In genomic region chr6:119755866-119756265, GRCm38 (mm10) we compare ENCODE assay signal across 27 mouse cellular contexts.
DNase-seq lines count a peak whose midpoint lies in the region; ATAC-seq and TF ChIP-seq lines count a peak whose summit lies in the region.
"Had no signal": no experiment of that assay in that cellular context is flagged by ENCODE, and none has a peak within 500 bp of the region (broad histone marks: within the 10 kb centered on the region; RNA-seq: fewer than 3 reads in every experiment).

No protein-coding gene starts in this region.

- H3K9ac ChIP-seq in midbrain, postnatal 0 days (replicated peaks; ENCODE audit: low read length, poor library complexity, severe bottlenecking): no peak overlapping the region
- H3K9ac ChIP-seq: embryonic facial prominence, embryonic 13.5 days; forebrain, embryonic 12.5 days; forebrain, embryonic 15.5 days; heart, embryonic 13.5 days; hindbrain, embryonic 14.5 days; intestine, embryonic 15.5 days had no signal

- H3K4me3 ChIP-seq in embryonic facial prominence, embryonic 10.5 days: no peak overlapping the region
- no peak overlapping the region for H3K4me3 ChIP-seq in midbrain, postnatal 0 days (ENCODE audit: low read depth, low read length)
- H3K4me3 ChIP-seq: embryonic facial prominence, embryonic 13.5 days; erythroblast, embryonic 14.5 days; forebrain, embryonic 12.5 days; forebrain, embryonic 15.5 days; heart, adult 2 months; heart, embryonic 10.5 days; heart, embryonic 13.5 days; intestine, embryonic 15.5 days had no signal

- peak; percentile 45 for DNase-seq in thymus, postnatal 0 days (ENCODE audit: low spot score)
- DNase-seq in thymus, postnatal 10 days (ENCODE audit: low spot score in 2 of 2): no peak
- DNase-seq in induced T-regulatory cell, adult 2 months (ENCODE audit: low read depth): peak; percentile 51
- no peak for DNase-seq in lung, postnatal 25 days (ENCODE audit: low spot score)
- DNase-seq in embryonic facial prominence, embryonic 10.5 days (ENCODE audit: low spot score): no peak
- no peak for DNase-seq in midbrain, postnatal 0 days (ENCODE audit: low spot score)
- DNase-seq: adrenal gland, postnatal 10 days; adrenal gland, postnatal 36 days; cerebellum, adult 11 months; cerebellum, adult 2 months; cerebellum, adult 9-11 months; cerebellum, postnatal 25 days; gastrocnemius, postnatal 10 days; gastrocnemius, postnatal 36 days; heart, adult 2 months; heart, postnatal 14 days; heart, postnatal 4 days had no signal

- H3K9me3 ChIP-seq in embryonic facial prominence, embryonic 10.5 days: no peaks in the 10 kb centered on the region
- H3K9me3 ChIP-seq in midbrain, postnatal 0 days (ENCODE audit: low read length): no peaks in the 10 kb centered on the region
- H3K9me3 ChIP-seq: embryonic facial prominence, embryonic 13.5 days; forebrain, embryonic 12.5 days; forebrain, embryonic 15.5 days; heart, embryonic 10.5 days; heart, embryonic 13.5 days; intestine, embryonic 15.5 days had no signal

- 59% methylated on average over 3 of the region's 3 CpGs for WGBS in embryonic facial prominence, embryonic 10.5 days
- 71% methylated on average over 3 of the region's 3 CpGs for WGBS in midbrain, postnatal 0 days

- TF ChIP-seq CTCF in midbrain, postnatal 0 days (IDR thresholded peaks at IDR 0.05): no peak

- no peak overlapping the region for H3K4me2 ChIP-seq in midbrain, postnatal 0 days (ENCODE audit: low read depth, low read length, poor library complexity, severe bottlenecking)
- H3K4me2 ChIP-seq: embryonic facial prominence, embryonic 13.5 days; forebrain, embryonic 12.5 days; forebrain, embryonic 15.5 days; heart, embryonic 13.5 days; hindbrain, embryonic 14.5 days; intestine, embryonic 15.5 days had no signal

- no peaks in the 10 kb centered on the region for H3K27me3 ChIP-seq in embryonic facial prominence, embryonic 10.5 days (replicated peaks; ENCODE audit: low read depth, poor library complexity, severe bottlenecking)
- no peaks in the 10 kb centered on the region for H3K27me3 ChIP-seq in midbrain, postnatal 0 days (ENCODE audit: insufficient read depth, low read length)
- H3K27me3 ChIP-seq: embryonic facial prominence, embryonic 13.5 days; forebrain, embryonic 12.5 days; forebrain, embryonic 15.5 days; heart, embryonic 13.5 days; intestine, embryonic 15.5 days had no signal

- peak; percentile 76 for ATAC-seq in CD4-positive, CD25-positive, alpha-beta regulatory T cell, adult 4 months
- no peak for ATAC-seq in midbrain, postnatal 0 days (ENCODE audit: low FRiP score)
- ATAC-seq: forebrain, embryonic 15.5 days; hindbrain, postnatal 0 days; intestine, embryonic 15.5 days had no signal

- no peak overlapping the region for H3K27ac ChIP-seq in embryonic facial prominence, embryonic 10.5 days (replicated peaks)
- H3K27ac ChIP-seq in midbrain, postnatal 0 days (ENCODE audit: low read depth, low read length): no peak overlapping the region
- H3K27ac ChIP-seq: embryonic facial prominence, embryonic 13.5 days; forebrain, embryonic 12.5 days; forebrain, embryonic 15.5 days; heart, adult 2 months; heart, embryonic 10.5 days; heart, embryonic 13.5 days; hindbrain, embryonic 14.5 days; hindbrain, postnatal 0 days; intestine, embryonic 15.5 days had no signal

- peaks cover 31% of the 10 kb centered on the region for H3K36me3 ChIP-seq in embryonic facial prominence, embryonic 10.5 days (replicated peaks)
- H3K36me3 ChIP-seq in midbrain, postnatal 0 days (ENCODE audit: insufficient read depth, low read length): peaks cover 2% of the 10 kb centered on the region; the same call in 1 of the 2 replicates
- H3K36me3 ChIP-seq: intestine, embryonic 15.5 days had no signal

- H3K4me1 ChIP-seq in embryonic facial prominence, embryonic 10.5 days: no peaks in the 10 kb centered on the region
- H3K4me1 ChIP-seq in midbrain, postnatal 0 days (ENCODE audit: insufficient read depth, low read length): no peaks in the 10 kb centered on the region
- H3K4me1 ChIP-seq: embryonic facial prominence, embryonic 13.5 days; forebrain, embryonic 12.5 days; forebrain, embryonic 15.5 days; heart, embryonic 10.5 days; intestine, embryonic 15.5 days had no signal

Comparison
In these comparisons a context has a peak if more than half of its experiments do, and no peak if none do; other contexts are left out.
1. DNase-seq: peak in thymus, postnatal 0 days (single experiment) and induced T-regulatory cell, adult 2 months (single experiment); none in thymus, postnatal 10 days (0 of 2), lung, postnatal 25 days (single experiment), embryonic facial prominence, embryonic 10.5 days (single experiment) and midbrain, postnatal 0 days (single experiment).